Mouse (Mus musculus) kidney, postnatal 0 days (tissue): Measurements from ENCODE around the gene Selenoh. TPM values are rescaled to one million over a fixed set of nuclear protein-coding genes. Genes with fewer than 3 reads are reported as not detected.

Experiments used
- ATAC-seq: fragments of 200-750 bp; cut with Nextera tagmentation; replicated peaks from 2 replicates; pipeline ENCODE4 v1.8.0; 2017; ENCODE audit warnings: low read depth, moderate number of reproducible peaks, moderate TSS enrichment, moderate library complexity; ENCODE audit not compliant: low FRiP score
- DNase-seq: peaks from one replicate; pipeline ENCODE4 v3.0.0-alpha.2; 2016; ENCODE audit warnings: low spot score
- H3K27ac ChIP-seq: fragments of 300-500 bp; sonication (generic); 2 replicates; pipeline ENCODE4 v1.5.1; 2014; ENCODE audit warnings: mild to moderate bottlenecking
- H3K27me3 ChIP-seq: fragments of 300-500 bp; sonication (generic); 2 replicates; pipeline ENCODE4 v1.6.1; 2014; ENCODE audit warnings: low read length, mixed read lengths; ENCODE audit not compliant: insufficient read depth
- H3K36me3 ChIP-seq: fragments of 300-500 bp; sonication (generic); 2 replicates; pipeline ENCODE4 v1.6.1; 2014; ENCODE audit warnings: low read length, mixed read lengths; ENCODE audit not compliant: insufficient read depth
- H3K4me1 ChIP-seq: fragments of 300-500 bp; sonication (generic); replicated peaks from 2 replicates; pipeline ENCODE4 v1.6.1; 2014; ENCODE audit warnings: antibody characterized with exemption, low read length, mixed read lengths; ENCODE audit not compliant: insufficient read depth
- H3K4me2 ChIP-seq: fragments of 300-500 bp; sonication (generic); 2 replicates; pipeline ENCODE4 v1.6.1; 2014; ENCODE audit warnings: mild to moderate bottlenecking, low read length, moderate library complexity, mixed read lengths
- H3K4me3 ChIP-seq: fragments of 300-500 bp; sonication (generic); replicated peaks from 2 replicates; pipeline ENCODE4 v1.5.1; 2014; ENCODE audit warnings: low read depth, low read length
- H3K9ac ChIP-seq: fragments of 300-500 bp; sonication (generic); 2 replicates; pipeline ENCODE4 v1.6.1; 2014; ENCODE audit warnings: low read depth, low read length
- H3K9me3 ChIP-seq: fragments of 300-500 bp; sonication (generic); replicated peaks from 2 replicates; pipeline ENCODE4 v1.6.1; 2016; ENCODE audit warnings: low read length, inconsistent platforms, mixed read lengths
- CTCF ChIP-seq: IDR thresholded peaks from 2 replicates; pipeline ENCODE4 v1.5.1; 2016; ENCODE audit warnings: antibody characterized with exemption, low read depth, mild to moderate bottlenecking, moderate library complexity
- WGBS: fragments of 180-500 bp; shearing (Covaris S2); extraction: QIAGEN DNeasy Blood & Tissue Kit; methylation state at CpG from one replicate; pipeline ENCODE4 v1.1.7; 2014; 5-methylcytosine and 5-hydroxymethylcytosine counted together
- polyA plus RNA-seq: library from polyadenylated mRNA; unstranded; fragments of >200 nt; fragmentation: Nextera tagmentation; extraction: Ambion mirVana; gene quantifications from 2 replicates; pipeline ENCODE4 v1.2.1, GENCODE M21; 2015

Gene Selenoh
- polyA plus RNA-seq, 1 experiment from 2014 or later, result 244 TPM

DNA sequence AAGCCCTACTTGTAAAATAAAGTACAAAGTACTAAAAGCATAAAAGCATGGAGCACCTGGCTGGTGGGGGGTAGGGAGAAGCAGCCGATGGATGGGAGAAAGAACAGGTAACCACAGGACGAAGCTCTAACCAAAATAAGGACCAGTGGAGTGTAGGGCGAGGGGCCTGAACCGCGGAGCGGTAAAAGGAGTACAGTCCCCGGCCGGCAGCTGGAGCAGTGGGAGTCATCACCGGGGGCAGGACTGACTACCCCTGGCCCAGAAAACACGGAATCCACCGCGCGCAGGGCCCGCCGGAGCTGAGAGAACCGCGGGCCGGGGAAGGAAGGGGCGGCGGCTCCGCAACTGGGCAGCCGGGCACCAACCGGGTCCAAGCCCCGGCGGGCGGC, 43.8 kb upstream of the Selenoh start:
- H3K9me3 ChIP-seq, result no peaks in the 10 kb centered on the region
- H3K4me1 ChIP-seq, result peaks cover 4% of the 10 kb centered on the region; the same call in 1 of the 2 replicates
- H3K27me3 ChIP-seq, result no peaks in the 10 kb centered on the region
- TF ChIP-seq CTCF, result no peak
- H3K4me3 ChIP-seq, result peak overlapping the region; percentile 98
- H3K4me2 ChIP-seq, result peak overlapping the region; percentile 83
- peak overlapping the region; percentile 94 for H3K9ac ChIP-seq
- H3K36me3 ChIP-seq, result 0 out of 2 replicates have a peak, but pooled peaks cover 7% of the 10 kb centered on the region
- DNase-seq (peak; percentile 35), ATAC-seq (no peak)
- H3K27ac ChIP-seq, result peak overlapping the region; percentile 98
- WGBS, result 2% methylated on average over 16 of the region's 26 CpGs

DNA sequence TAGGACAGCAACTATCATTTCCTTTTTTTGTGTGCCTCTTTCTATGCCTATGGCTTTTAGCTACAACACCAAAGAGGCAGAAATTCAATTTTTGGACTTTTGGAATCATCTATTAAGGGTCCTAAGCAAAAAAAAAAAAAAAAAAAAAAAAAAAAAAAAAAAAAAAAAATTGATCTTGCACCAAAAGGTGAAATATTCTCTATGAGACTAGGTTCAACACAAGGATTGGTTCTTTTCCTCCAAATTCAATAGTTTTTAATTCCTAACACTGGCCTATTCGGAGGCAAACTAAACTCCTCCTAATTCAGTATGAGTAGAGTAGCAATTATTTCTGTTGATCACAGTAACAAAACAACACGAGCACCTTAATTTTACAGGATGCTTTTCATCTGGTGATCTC, 41.3 kb upstream of the Selenoh start:
- H3K36me3 ChIP-seq, result peaks cover 16% of the 10 kb centered on the region; the same call in 1 of the 2 replicates
- H3K9me3 ChIP-seq, result no peaks in the 10 kb centered on the region
- no peak overlapping the region for H3K9ac ChIP-seq
- peaks cover 4% of the 10 kb centered on the region; the same call in 1 of the 2 replicates for H3K4me1 ChIP-seq
- TF ChIP-seq CTCF, result no peak
- H3K27ac ChIP-seq, result no peak overlapping the region
- no peak for ATAC-seq
- H3K27me3 ChIP-seq, result no peaks in the 10 kb centered on the region
- 95% methylated on average over 2 of the region's 2 CpGs for WGBS
- H3K4me3 ChIP-seq, result no peak overlapping the region
- no peak for DNase-seq
- H3K4me2 ChIP-seq, result no peak overlapping the region

DNA sequence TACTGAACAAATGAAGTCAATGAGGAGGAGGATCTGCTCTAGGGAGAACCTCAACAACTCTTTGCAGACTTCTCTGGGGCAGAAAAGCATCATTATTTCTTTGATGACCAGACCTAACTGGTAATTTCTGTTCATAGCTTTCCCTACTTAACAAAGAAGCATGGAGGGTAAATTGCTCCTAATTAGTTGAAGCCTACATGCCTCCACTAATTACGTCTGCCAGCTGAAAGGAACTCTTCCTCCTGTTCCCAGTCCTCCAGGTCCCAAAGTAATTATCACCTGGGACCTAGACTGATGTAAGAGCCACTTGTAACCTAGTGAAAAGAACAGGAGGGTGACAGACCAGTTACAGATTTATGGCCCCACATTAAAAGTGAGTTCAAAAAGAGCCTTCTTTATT, 37.0 kb upstream of the Selenoh start:
- no peak for TF ChIP-seq CTCF
- no peak overlapping the region for H3K27ac ChIP-seq
- H3K4me2 ChIP-seq, result no peak overlapping the region
- H3K27me3 ChIP-seq, result no peaks in the 10 kb centered on the region
- H3K4me1 ChIP-seq, result no peaks in the 10 kb centered on the region
- peak overlapping the region; percentile 43; the same call in 1 of the 2 replicates for H3K9ac ChIP-seq
- no peak overlapping the region for H3K4me3 ChIP-seq
- no peaks in the 10 kb centered on the region for H3K9me3 ChIP-seq
- DNase-seq (no peak), ATAC-seq (no peak)
- peaks cover 18% of the 10 kb centered on the region; the same call in 1 of the 2 replicates for H3K36me3 ChIP-seq
- WGBS, result 29% methylated on average over 1 of the region's 1 CpGs

DNA sequence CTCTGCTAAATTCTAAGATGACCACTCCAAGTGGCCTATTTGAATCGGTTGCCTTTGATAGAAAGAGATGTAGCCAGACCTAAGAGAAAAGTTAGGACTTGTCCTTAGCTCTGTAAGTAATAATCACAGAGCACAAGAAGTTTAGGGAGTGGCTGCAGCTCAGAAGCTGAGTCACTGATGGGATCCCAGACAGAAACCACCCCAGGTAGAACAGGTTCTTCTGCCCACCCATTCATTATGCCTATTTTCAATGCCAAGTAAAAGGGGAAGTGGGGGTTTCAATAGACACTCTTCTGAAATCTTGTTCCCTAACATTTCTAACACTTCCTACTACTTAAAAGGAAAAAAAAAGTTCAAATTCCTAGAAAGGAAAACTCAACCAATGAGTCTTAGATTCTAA, 34.7 kb upstream of the Selenoh start:
- Histone ChIP-seq H3K27ac (0 out of 2 replicates have a peak overlapping the region, but pooled peaks have one; percentile 48), H3K9me3 (no peaks in the 10 kb centered on the region), H3K27me3 (no peaks in the 10 kb centered on the region), H3K36me3 (peaks cover 17% of the 10 kb centered on the region), H3K9ac (no peak overlapping the region), H3K4me1 (no peaks in the 10 kb centered on the region), H3K4me2 (no peak overlapping the region), H3K4me3 (no peak overlapping the region)
- no peak for ATAC-seq
- DNase-seq, result no peak
- WGBS, result 89% methylated on average over 1 of the region's 1 CpGs
- TF ChIP-seq CTCF, result no peak

DNA sequence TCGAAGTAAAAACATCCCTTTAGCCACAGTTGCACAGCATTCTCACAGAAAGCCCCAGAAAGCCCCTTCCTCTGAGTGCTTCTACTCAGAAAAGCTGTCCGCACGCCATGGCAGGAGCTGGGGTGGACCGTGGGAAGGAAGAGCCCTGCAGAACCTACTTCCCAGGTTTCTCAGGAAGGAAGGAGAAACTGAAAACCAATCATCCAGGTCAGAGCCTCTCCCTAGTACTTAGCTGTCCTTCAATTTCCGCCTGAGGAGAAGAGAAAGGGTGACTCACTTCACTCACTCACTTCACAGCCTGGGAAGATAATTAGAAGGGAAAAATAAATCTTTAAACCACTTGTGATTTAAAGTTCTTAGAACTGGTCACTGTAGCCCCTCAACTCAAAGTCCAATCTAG, 33.8 kb upstream of the Selenoh start:
- Histone ChIP-seq H3K4me1 (no peaks in the 10 kb centered on the region), H3K4me2 (0 out of 2 replicates have a peak overlapping the region, but pooled peaks have one; percentile 15), H3K27me3 (no peaks in the 10 kb centered on the region), H3K36me3 (peaks cover 15% of the 10 kb centered on the region), H3K9ac (no peak overlapping the region), H3K9me3 (no peaks in the 10 kb centered on the region), H3K4me3 (no peak overlapping the region), H3K27ac (peak overlapping the region; percentile 70)
- TF ChIP-seq CTCF, result no peak
- peak; percentile 66; the same call in 1 of the 2 replicates for ATAC-seq
- WGBS, result 53% methylated on average over 5 of the region's 5 CpGs
- peak; percentile 39 for DNase-seq

DNA sequence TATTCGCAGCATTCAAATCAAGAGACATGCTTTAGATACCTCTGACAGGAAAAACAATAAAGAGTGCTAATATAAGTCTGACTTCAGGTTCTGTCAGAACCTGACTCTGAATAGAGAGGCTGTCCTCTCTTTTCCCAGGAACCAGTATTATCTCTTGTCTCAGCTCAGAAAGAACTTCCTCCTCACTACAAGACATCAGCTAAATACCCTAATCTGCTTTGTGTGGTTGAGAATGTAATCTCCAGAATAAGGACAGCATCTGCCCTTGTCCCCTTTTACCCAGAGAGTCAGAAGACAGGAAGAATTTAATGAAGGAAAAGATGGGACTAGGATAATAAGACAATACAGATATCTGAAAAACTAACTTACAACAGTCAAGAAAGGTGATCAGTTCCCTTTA, 32.9 kb upstream of the Selenoh start:
- DNase-seq, result no peak
- no peaks in the 10 kb centered on the region for H3K27me3 ChIP-seq
- no peak overlapping the region for H3K27ac ChIP-seq
- ATAC-seq, result no peak
- no peaks in the 10 kb centered on the region for H3K9me3 ChIP-seq
- no peak overlapping the region for H3K4me2 ChIP-seq
- TF ChIP-seq CTCF, result no peak
- H3K9ac ChIP-seq, result no peak overlapping the region
- WGBS, result 94% methylated on average over 1 of the region's 1 CpGs
- no peak overlapping the region for H3K4me3 ChIP-seq
- H3K36me3 ChIP-seq, result peaks cover 14% of the 10 kb centered on the region; the same call in 1 of the 2 replicates
- H3K4me1 ChIP-seq, result no peaks in the 10 kb centered on the region
